Mouse (Mus musculus) heart, postnatal 0 days (tissue): ENCODE results near the gene Tmed8. TPM values are rescaled to one million over a fixed set of nuclear protein-coding genes. Genes with fewer than 3 reads are reported as not detected.

Source experiments
- ATAC-seq: fragments of 200-750 bp; cut with Nextera tagmentation; 2 replicates; pipeline ENCODE4 v1.8.0; 2017; ENCODE audit warnings: low read depth, moderate number of reproducible peaks, moderate library complexity; ENCODE audit not compliant: insufficient read depth
- DNase-seq: peaks from one replicate; pipeline ENCODE4 v3.0.0-alpha.2; 2016; ENCODE audit warnings: low spot score
- H3K27ac ChIP-seq: fragments of 300-500 bp; sonication (generic); 2 replicates; pipeline ENCODE4 v1.5.1; 2014; ENCODE audit warnings: low read depth, mild to moderate bottlenecking
- H3K27me3 ChIP-seq: fragments of 300-500 bp; sonication (generic); 2 replicates; pipeline ENCODE4 v1.6.1; 2014; ENCODE audit warnings: low read length, mixed read lengths; ENCODE audit not compliant: control insufficient read depth, insufficient read depth
- H3K36me3 ChIP-seq: fragments of 300-500 bp; sonication (generic); replicated peaks from 2 replicates; pipeline ENCODE4 v1.6.1; 2014; ENCODE audit warnings: low read length, mixed read lengths; ENCODE audit not compliant: control insufficient read depth, insufficient read depth
- H3K4me1 ChIP-seq: fragments of 300-500 bp; sonication (generic); 2 replicates; pipeline ENCODE4 v1.6.1; 2014; ENCODE audit warnings: antibody characterized with exemption; ENCODE audit not compliant: control insufficient read depth, insufficient read depth
- H3K4me2 ChIP-seq: fragments of 300-500 bp; sonication (generic); 2 replicates; pipeline ENCODE4 v1.6.1; 2014; ENCODE audit warnings: low read depth, mild to moderate bottlenecking, low read length, moderate library complexity
- H3K4me3 ChIP-seq: fragments of 300-500 bp; sonication (generic); 2 replicates; pipeline ENCODE4 v1.5.1; 2014; ENCODE audit warnings: low read depth, low read length
- H3K9ac ChIP-seq: fragments of 300-500 bp; sonication (generic); replicated peaks from 2 replicates; pipeline ENCODE4 v1.6.1; 2014; ENCODE audit warnings: low read depth, low read length, mixed read lengths
- H3K9me3 ChIP-seq: fragments of 300-500 bp; sonication (generic); replicated peaks from 2 replicates; pipeline ENCODE4 v1.6.1; 2016; ENCODE audit warnings: low read length; ENCODE audit not compliant: control insufficient read depth
- CTCF ChIP-seq: IDR thresholded peaks from 2 replicates; pipeline ENCODE4 v1.5.1; 2016; ENCODE audit warnings: antibody characterized with exemption, control low read depth, low read depth
- EP300 ChIP-seq: IDR thresholded peaks from 2 replicates; pipeline ENCODE4 v1.6.1; 2016; ENCODE audit warnings: antibody characterized with exemption, low read depth
- WGBS: fragments of 180-500 bp; shearing (Covaris S2); extraction: QIAGEN DNeasy Blood & Tissue Kit; methylation state at CpG from one replicate; pipeline ENCODE4 v1.1.7; 2014; 5-methylcytosine and 5-hydroxymethylcytosine counted together
- polyA plus RNA-seq: library from polyadenylated mRNA; unstranded; fragments of >200 nt; fragmentation: Nextera tagmentation; extraction: Ambion mirVana; gene quantifications from 2 replicates; pipeline ENCODE4 v1.2.1, GENCODE M21; 2015
- total RNA-seq: library from RNA; depleted of rRNA; stranded (reverse); fragments of >200 nt; gene quantifications from 2 replicates; pipeline ENCODE4 v1.2.3, GENCODE M21; 2014; ENCODE audit warnings: low replicate concordance

Gene Tmed8
- total and polyA plus RNA-seq, 2 experiments from 2014 or later = 0.89 to 3.9 TPM

- peaks cover 19% of the 10 kb centered on the region for H3K36me3 ChIP-seq
- H3K4me3 ChIP-seq = no peak overlapping the region
- no peak overlapping the region for H3K27ac ChIP-seq
- H3K27me3 ChIP-seq = no peaks in the 10 kb centered on the region
- no peak overlapping the region for H3K4me2 ChIP-seq
- TF ChIP-seq EP300 (no peak), CTCF (no peak)
- H3K9ac ChIP-seq = no peak overlapping the region
- ATAC-seq = no peak
- WGBS = 76% methylated on average over 2 of the region's 2 CpGs
- peaks cover 9% of the 10 kb centered on the region; the same call in 1 of the 2 replicates for H3K4me1 ChIP-seq
- no peaks in the 10 kb centered on the region for H3K9me3 ChIP-seq
- no peak for DNase-seq
These were observed 61.5 kb downstream of the Tmed8 start for GRCm38 (mm10) chr12:87138768-87139167.

- H3K27me3 ChIP-seq = no peaks in the 10 kb centered on the region
- DNase-seq = no peak
These were observed 61.9 kb downstream of the Tmed8 start for GRCm38 (mm10) chr12:87138342-87138701.

GRCm38 (mm10) chr12:87137439-87138341 lies 62.6 kb downstream of the Tmed8 start:
- peaks cover 9% of the 10 kb centered on the region; the same call in 1 of the 2 replicates for H3K4me1 ChIP-seq
- no peak overlapping the region for H3K4me3 ChIP-seq
- 84% methylated on average over 15 of the region's 15 CpGs for WGBS
- H3K4me2 ChIP-seq = no peak overlapping the region
- no peak for TF ChIP-seq CTCF
- no peak for TF ChIP-seq EP300
- DNase-seq (no peak), ATAC-seq (no peak)
- H3K9me3 ChIP-seq = no peaks in the 10 kb centered on the region
- H3K27me3 ChIP-seq = no peaks in the 10 kb centered on the region
- no peak overlapping the region for H3K27ac ChIP-seq
- H3K9ac ChIP-seq = no peak overlapping the region
- peaks cover 26% of the 10 kb centered on the region for H3K36me3 ChIP-seq

More at GRCm38 (mm10) chr12:87138342-87138701, 61.9 kb downstream of the Tmed8 start:
- Histone ChIP-seq H3K9me3 (no peaks in the 10 kb centered on the region), H3K4me2 (no peak overlapping the region), H3K4me3 (no peak overlapping the region), H3K27ac (no peak overlapping the region), H3K9ac (no peak overlapping the region), H3K36me3 (peaks cover 22% of the 10 kb centered on the region), H3K4me1 (peaks cover 9% of the 10 kb centered on the region; the same call in 1 of the 2 replicates)
- WGBS = 83% methylated on average over 2 of the region's 2 CpGs
- ATAC-seq = no peak
- no peak for TF ChIP-seq EP300
- TF ChIP-seq CTCF = no peak

GRCm38 (mm10) chr12:87132784-87133183 lies 67.5 kb downstream of the Tmed8 start:
- ATAC-seq (no peak), DNase-seq (no peak)
- no peak overlapping the region for H3K4me2 ChIP-seq
- no peak overlapping the region for H3K4me3 ChIP-seq
- H3K9ac ChIP-seq = no peak overlapping the region
- WGBS = 62% methylated on average over 9 of the region's 9 CpGs
- H3K36me3 ChIP-seq = peaks cover 34% of the 10 kb centered on the region
- no peak overlapping the region for H3K27ac ChIP-seq
- no peaks in the 10 kb centered on the region for H3K27me3 ChIP-seq
- H3K4me1 ChIP-seq = no peaks in the 10 kb centered on the region
- TF ChIP-seq CTCF (no peak), EP300 (no peak)
- H3K9me3 ChIP-seq = no peaks in the 10 kb centered on the region

- DNase-seq (no peak), ATAC-seq (no peak)
- Histone ChIP-seq H3K27me3 (no peaks in the 10 kb centered on the region), H3K9ac (no peak overlapping the region), H3K9me3 (no peaks in the 10 kb centered on the region), H3K27ac (no peak overlapping the region), H3K4me2 (no peak overlapping the region), H3K4me3 (no peak overlapping the region), H3K4me1 (no peaks in the 10 kb centered on the region), H3K36me3 (peaks cover 34% of the 10 kb centered on the region)
- WGBS = 76% methylated on average over 6 of the region's 6 CpGs
- TF ChIP-seq CTCF (no peak), EP300 (no peak)
These were observed 68.0 kb downstream of the Tmed8 start for GRCm38 (mm10) chr12:87132210-87132609.
